Mouse (Mus musculus) midbrain, postnatal 0 days (tissue): ENCODE measurements at regions not wholly inside any gene's neighbourhood (a gene's known extent, or its start where the extent isn't known, plus 50 kb on each side); places are given as distances from the start of the nearest gene placed in this dataset.

Source experiments
- ATAC-seq: fragments of 200-750 bp; cut with Nextera tagmentation; 2 replicates; pipeline ENCODE4 v1.8.0; 2017; ENCODE audit warnings: moderate number of reproducible peaks, mild to moderate bottlenecking, moderate TSS enrichment, moderate library complexity; ENCODE audit not compliant: low FRiP score
- DNase-seq: peaks from one replicate; pipeline ENCODE4 v3.0.0-alpha.2; 2015; ENCODE audit warnings: low spot score
- H3K27ac ChIP-seq: fragments of 300-500 bp; sonication (generic); 2 replicates; pipeline ENCODE4 v1.5.1; 2014; ENCODE audit warnings: low read depth, mild to moderate bottlenecking, low read length, mixed read lengths
- H3K27me3 ChIP-seq: fragments of 300-500 bp; sonication (generic); 2 replicates; pipeline ENCODE4 v1.6.1; 2014; ENCODE audit warnings: low read length, control low read depth, mixed read lengths; ENCODE audit not compliant: insufficient read depth
- H3K36me3 ChIP-seq: fragments of 300-500 bp; sonication (generic); 2 replicates; pipeline ENCODE4 v1.6.1; 2014; ENCODE audit warnings: low read length, control low read depth, mixed read lengths; ENCODE audit not compliant: insufficient read depth
- H3K4me1 ChIP-seq: fragments of 300-500 bp; sonication (generic); 2 replicates; pipeline ENCODE4 v1.6.1; 2014; ENCODE audit warnings: mild to moderate bottlenecking, control low read depth, antibody characterized with exemption, low read length, mixed read lengths; ENCODE audit not compliant: insufficient read depth
- H3K4me2 ChIP-seq: fragments of 300-500 bp; sonication (generic); 2 replicates; pipeline ENCODE4 v1.6.1; 2014; ENCODE audit warnings: low read depth, mild to moderate bottlenecking, low read length, mixed read lengths; ENCODE audit not compliant: poor library complexity, severe bottlenecking
- H3K4me3 ChIP-seq: fragments of 300-500 bp; sonication (generic); 2 replicates; pipeline ENCODE4 v1.5.1; 2014; ENCODE audit warnings: low read depth, mild to moderate bottlenecking, low read length, moderate library complexity
- H3K9ac ChIP-seq: fragments of 300-500 bp; sonication (generic); replicated peaks from 2 replicates; pipeline ENCODE4 v1.6.1; 2014; ENCODE audit warnings: mild to moderate bottlenecking, low read length, moderate library complexity, mixed read lengths; ENCODE audit not compliant: poor library complexity, severe bottlenecking
- H3K9me3 ChIP-seq: fragments of 300-500 bp; sonication (generic); 2 replicates; pipeline ENCODE4 v1.6.1; 2016; ENCODE audit warnings: low read length, control low read depth
- CTCF ChIP-seq: IDR thresholded peaks from 2 replicates; pipeline ENCODE4 v1.5.1; 2016; ENCODE audit warnings: antibody characterized with exemption, mild to moderate bottlenecking
- WGBS: fragments of 180-500 bp; shearing (Covaris S2); extraction: QIAGEN DNeasy Blood & Tissue Kit; methylation state at CpG from one replicate; pipeline ENCODE4 v1.1.7; 2014; 5-methylcytosine and 5-hydroxymethylcytosine counted together

DNA sequence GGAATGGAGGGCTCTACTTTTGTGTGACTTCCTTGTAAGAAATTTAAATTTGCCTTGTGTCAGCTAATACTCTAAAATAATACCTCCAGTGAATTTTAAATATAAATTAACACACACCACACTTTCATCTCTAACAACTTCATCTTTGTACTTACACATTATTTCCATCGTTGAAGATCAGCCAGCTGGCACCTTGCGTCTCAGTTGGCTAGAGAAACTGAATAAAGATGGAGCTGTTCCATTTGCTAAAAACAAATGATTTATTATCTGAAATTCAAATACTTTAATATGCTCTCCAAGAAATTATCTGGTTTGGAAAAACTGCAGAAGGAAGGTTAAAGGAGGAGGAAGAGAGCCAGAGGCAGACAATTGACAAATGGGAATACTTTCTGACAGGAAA, 122.0 kb upstream of the Gm11096 start:
- DNase-seq (no peak), ATAC-seq (no peak)
- H3K4me2 ChIP-seq: no peak overlapping the region
- no peak overlapping the region for H3K27ac ChIP-seq
- 82% methylated on average over 2 of the region's 2 CpGs for WGBS
- H3K4me3 ChIP-seq: no peak overlapping the region
- H3K4me1 ChIP-seq: no peaks in the 10 kb centered on the region
- no peak for TF ChIP-seq CTCF
- no peaks in the 10 kb centered on the region for H3K27me3 ChIP-seq
- H3K9ac ChIP-seq: no peak overlapping the region
- no peaks in the 10 kb centered on the region for H3K9me3 ChIP-seq
- no peaks in the 10 kb centered on the region for H3K36me3 ChIP-seq

DNA sequence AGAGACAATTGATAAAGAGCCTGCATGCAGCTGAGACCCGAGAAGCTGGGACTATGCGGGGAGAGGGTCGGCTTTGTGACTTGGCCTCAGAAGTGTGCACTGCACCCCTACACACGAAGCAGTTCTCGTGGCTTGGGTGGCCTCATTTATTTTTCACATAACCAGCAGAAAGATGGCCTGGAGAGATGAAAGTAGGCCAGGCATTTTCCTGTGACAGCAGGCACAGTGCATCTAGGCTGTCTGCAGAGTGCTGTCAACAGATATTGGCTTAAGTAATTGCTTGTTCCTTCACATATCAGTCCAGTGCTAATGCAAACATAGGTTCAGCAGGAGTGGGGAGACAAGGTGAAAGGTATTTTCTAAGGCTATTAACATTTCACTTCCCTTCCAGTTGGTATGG, 124.9 kb upstream of the Gm11096 start:
- no peak for TF ChIP-seq CTCF

DNA sequence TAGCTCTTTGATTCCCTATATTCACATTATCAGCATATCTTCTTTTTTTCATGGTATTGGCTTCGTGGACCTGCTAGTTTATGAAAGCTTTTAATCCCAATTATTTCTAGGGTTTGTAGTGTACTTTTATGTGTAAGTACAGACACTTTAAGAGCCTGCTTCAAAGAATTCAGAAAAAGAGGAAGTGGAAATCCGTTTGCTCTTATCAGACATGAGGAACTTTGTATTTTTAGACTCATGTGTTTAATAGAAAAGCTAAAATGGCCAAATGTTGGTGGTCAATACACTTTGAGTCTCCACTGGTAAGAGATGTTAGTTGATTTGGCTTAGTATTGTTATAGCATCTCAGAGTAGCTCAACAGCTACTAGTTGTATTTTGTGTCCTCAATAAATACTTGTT, 135.7 kb upstream of the Gm11096 start:
- H3K9ac ChIP-seq: no peak overlapping the region
- WGBS: 74% methylated on average over 2 of the region's 2 CpGs
- no peaks in the 10 kb centered on the region for H3K4me1 ChIP-seq
- H3K9me3 ChIP-seq: no peaks in the 10 kb centered on the region
- DNase-seq (no peak), ATAC-seq (no peak)
- H3K27me3 ChIP-seq: no peaks in the 10 kb centered on the region
- no peaks in the 10 kb centered on the region for H3K36me3 ChIP-seq
- no peak overlapping the region for H3K4me2 ChIP-seq
- H3K4me3 ChIP-seq: no peak overlapping the region
- no peak for TF ChIP-seq CTCF
- H3K27ac ChIP-seq: no peak overlapping the region

More for the DNA sequence above, 124.9 kb upstream of the Gm11096 start:
- no peaks in the 10 kb centered on the region for H3K27me3 ChIP-seq
- 65% methylated on average over 5 of the region's 5 CpGs for WGBS
- no peak overlapping the region for H3K9ac ChIP-seq
- H3K27ac ChIP-seq: no peak overlapping the region
- ATAC-seq (no peak), DNase-seq (no peak)
- H3K4me2 ChIP-seq: no peak overlapping the region
- H3K9me3 ChIP-seq: no peaks in the 10 kb centered on the region
- H3K36me3 ChIP-seq: no peaks in the 10 kb centered on the region
- H3K4me3 ChIP-seq: no peak overlapping the region
- no peaks in the 10 kb centered on the region for H3K4me1 ChIP-seq

- no peak for ATAC-seq
- H3K4me3 ChIP-seq: no peak overlapping the region
- H3K4me2 ChIP-seq: no peak overlapping the region
- no peaks in the 10 kb centered on the region for H3K9me3 ChIP-seq
- no peaks in the 10 kb centered on the region for H3K36me3 ChIP-seq
- no peaks in the 10 kb centered on the region for H3K4me1 ChIP-seq
- H3K9ac ChIP-seq: no peak overlapping the region
- H3K27me3 ChIP-seq: no peaks in the 10 kb centered on the region
- 38% methylated on average over 1 of the region's 1 CpGs for WGBS
- no peak for TF ChIP-seq CTCF
- no peak for DNase-seq
- H3K27ac ChIP-seq: no peak overlapping the region
These were observed 137.0 kb upstream of the Gm11096 start for GRCm38 (mm10) chr17:81304574-81304973.

- Histone ChIP-seq H3K27ac (no peak overlapping the region), H3K27me3 (no peaks in the 10 kb centered on the region), H3K9ac (no peak overlapping the region), H3K9me3 (no peaks in the 10 kb centered on the region), H3K4me1 (no peaks in the 10 kb centered on the region), H3K36me3 (no peaks in the 10 kb centered on the region), H3K4me3 (no peak overlapping the region), H3K4me2 (no peak overlapping the region)
- TF ChIP-seq CTCF: no peak
- no peak for ATAC-seq
- DNase-seq: no peak
- 26% methylated on average over 3 of the region's 3 CpGs for WGBS
These were observed 139.1 kb upstream of the Gm11096 start for GRCm38 (mm10) chr17:81302490-81302889.

DNA sequence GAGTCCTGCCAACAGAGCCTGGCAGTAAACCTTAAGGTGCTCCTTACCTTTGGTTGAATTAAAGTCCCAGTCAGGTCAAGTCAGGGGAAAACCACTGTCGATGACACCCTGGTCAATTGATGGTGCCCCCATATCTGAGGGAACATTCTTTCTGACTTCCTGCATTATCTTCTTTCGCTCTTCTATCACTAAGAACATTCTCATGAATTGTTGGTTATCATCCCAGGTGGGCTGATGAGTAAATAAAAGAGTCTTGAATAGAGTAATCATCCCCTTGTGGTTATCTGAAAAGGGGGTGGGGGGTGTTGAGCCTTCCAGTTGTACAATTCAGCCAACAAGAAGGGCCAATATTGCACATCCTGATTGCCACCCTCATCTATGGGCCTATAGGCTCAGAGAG, 149.7 kb upstream of the Gm11096 start:
- ATAC-seq (no peak), DNase-seq (no peak)
- H3K27ac ChIP-seq: no peak overlapping the region
- H3K4me3 ChIP-seq: no peak overlapping the region
- no peak overlapping the region for H3K9ac ChIP-seq
- no peaks in the 10 kb centered on the region for H3K27me3 ChIP-seq
- no peak for TF ChIP-seq CTCF
- no peaks in the 10 kb centered on the region for H3K4me1 ChIP-seq
- H3K36me3 ChIP-seq: no peaks in the 10 kb centered on the region
- 89% methylated on average over 2 of the region's 2 CpGs for WGBS
- no peaks in the 10 kb centered on the region for H3K9me3 ChIP-seq
- no peak overlapping the region for H3K4me2 ChIP-seq
